Mouse (Mus musculus) liver, embryonic 16.5 days (tissue): ENCODE measurements around the gene Vim. TPM values are rescaled to one million over a fixed set of nuclear protein-coding genes. Genes with fewer than 3 reads are reported as not detected.
A peak's percentile ranks its signal among the peaks of the same experiment; 100 is the strongest.

Experiments
- ATAC-seq: fragments of 200-750 bp; cut with Nextera tagmentation; 2 replicates; pipeline ENCODE4 v1.8.0; 2017; ENCODE audit warnings: low read depth, mild to moderate bottlenecking, moderate number of reproducible peaks, moderate library complexity
- H3K27ac ChIP-seq: fragments of 300-500 bp; sonication (generic); 2 replicates; pipeline ENCODE4 v1.5.1; 2014; ENCODE audit warnings: mild to moderate bottlenecking, low read length
- H3K27me3 ChIP-seq: fragments of 300-500 bp; sonication (generic); 2 replicates; pipeline ENCODE4 v1.6.1; 2014; ENCODE audit warnings: low read depth, low read length, mixed read lengths; ENCODE audit not compliant: control insufficient read depth, insufficient read depth
- H3K36me3 ChIP-seq: fragments of 300-500 bp; sonication (generic); 2 replicates; pipeline ENCODE4 v1.6.1; 2014; ENCODE audit warnings: mild to moderate bottlenecking; ENCODE audit not compliant: control insufficient read depth, insufficient read depth
- H3K4me1 ChIP-seq: fragments of 300-500 bp; sonication (generic); 2 replicates; pipeline ENCODE4 v1.6.1; 2014; ENCODE audit warnings: low read depth, low read length, mixed read lengths; ENCODE audit not compliant: control insufficient read depth
- H3K4me2 ChIP-seq: fragments of 300-500 bp; sonication (generic); 2 replicates; pipeline ENCODE4 v1.6.1; 2014; ENCODE audit warnings: low read depth, low read length, mixed read lengths
- H3K4me3 ChIP-seq: fragments of 300-500 bp; sonication (generic); 2 replicates; pipeline ENCODE4 v1.5.1; 2014; ENCODE audit warnings: low read depth, mild to moderate bottlenecking, low read length
- H3K9ac ChIP-seq: fragments of 300-500 bp; sonication (generic); 2 replicates; pipeline ENCODE4 v1.6.1; 2014; ENCODE audit warnings: low read depth, low read length
- H3K9me3 ChIP-seq: fragments of 300-500 bp; sonication (generic); replicated peaks from 2 replicates; pipeline ENCODE4 v1.6.1; 2016; ENCODE audit warnings: low read length; ENCODE audit not compliant: control insufficient read depth
- WGBS: fragments of 180-500 bp; shearing (Covaris S2); extraction: QIAGEN DNeasy Blood & Tissue Kit; methylation state at CpG from one replicate; pipeline ENCODE4 v1.1.7; 2014; ENCODE audit not compliant: insufficient replicate concordance; 5-methylcytosine and 5-hydroxymethylcytosine counted together
- polyA plus RNA-seq: library from polyadenylated mRNA; unstranded; fragments of >200 nt; fragmentation: Nextera tagmentation; extraction: Ambion mirVana; gene quantifications from 2 replicates; pipeline ENCODE4 v1.2.1, GENCODE M21; 2015

Gene Vim
- polyA plus RNA-seq, 1 experiment from 2014 or later, result 83.2 TPM

DNA sequence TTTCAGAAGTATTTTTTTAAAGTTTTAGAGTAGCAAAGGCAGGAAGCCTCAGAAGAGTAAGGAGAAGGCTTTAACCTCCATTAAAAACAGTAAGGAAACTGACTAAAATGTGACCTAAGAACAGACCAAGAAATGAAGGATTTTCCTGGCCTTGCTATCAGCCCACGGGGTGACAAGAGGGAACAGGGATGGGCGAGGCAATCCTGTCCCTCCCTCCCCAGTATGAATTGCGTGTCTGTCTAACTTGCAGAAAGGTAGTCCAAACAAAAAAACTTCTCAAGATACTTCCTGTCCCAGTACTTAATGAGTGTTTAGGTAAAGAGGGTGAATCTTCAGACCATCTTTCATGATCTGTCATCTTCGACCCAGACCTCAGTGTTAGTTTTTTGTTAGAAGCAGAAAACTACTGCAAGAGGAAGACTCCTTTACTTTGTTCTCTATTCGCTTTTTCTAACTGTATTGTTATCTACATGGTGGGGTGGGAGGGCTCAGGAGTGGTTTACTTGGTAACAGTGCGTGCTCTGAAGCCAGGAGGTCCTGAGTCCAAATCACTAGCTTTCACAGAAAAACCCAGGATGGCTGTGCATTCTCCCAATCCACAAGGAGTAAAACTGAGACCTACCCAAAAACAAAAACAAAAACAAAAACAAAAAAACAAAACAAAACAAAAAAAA lies 34.9 kb upstream of the Vim start:
- WGBS, result 17% methylated on average over 6 of the region's 6 CpGs
- Histone ChIP-seq H3K4me2 (peak overlapping the region; percentile 18), H3K4me3 (no peak overlapping the region), H3K27me3 (no peaks in the 10 kb centered on the region), H3K4me1 (peaks cover 20% of the 10 kb centered on the region), H3K27ac (0 out of 2 replicates have a peak overlapping the region, but pooled peaks have one; percentile 45), H3K9ac (0 out of 2 replicates have a peak overlapping the region, but pooled peaks have one; percentile 10), H3K36me3 (no peaks in the 10 kb centered on the region), H3K9me3 (no peaks in the 10 kb centered on the region)
- ATAC-seq, result 0 out of 2 replicates have a peak, but pooled peaks have one; percentile 41

DNA sequence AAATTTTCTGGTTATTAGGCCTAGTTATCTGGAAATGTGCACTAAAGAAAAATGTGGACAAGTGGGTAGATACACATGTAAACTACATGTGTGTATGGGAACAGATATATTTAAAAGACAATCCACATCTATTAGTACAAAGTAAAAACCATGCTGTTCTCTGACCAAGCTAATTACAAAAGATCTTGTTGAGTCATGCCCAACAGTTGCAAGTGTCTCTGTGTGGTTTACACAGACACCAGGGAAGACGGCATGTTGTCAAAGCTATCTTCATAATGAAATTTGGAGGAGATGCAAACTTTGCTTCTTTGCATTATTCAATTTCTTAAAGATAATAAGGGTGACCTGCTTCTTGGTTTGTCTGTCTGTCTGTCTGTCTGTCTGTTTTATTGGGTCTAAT lies 33.9 kb upstream of the Vim start:
- H3K27me3 ChIP-seq, result no peaks in the 10 kb centered on the region
- no peak overlapping the region for H3K27ac ChIP-seq
- no peaks in the 10 kb centered on the region for H3K9me3 ChIP-seq
- no peak for ATAC-seq
- H3K4me1 ChIP-seq, result peaks cover 26% of the 10 kb centered on the region
- WGBS, result 34% methylated on average over 1 of the region's 1 CpGs
- H3K4me3 ChIP-seq, result no peak overlapping the region
- H3K9ac ChIP-seq, result no peak overlapping the region
- H3K36me3 ChIP-seq, result no peaks in the 10 kb centered on the region
- H3K4me2 ChIP-seq, result no peak overlapping the region

DNA sequence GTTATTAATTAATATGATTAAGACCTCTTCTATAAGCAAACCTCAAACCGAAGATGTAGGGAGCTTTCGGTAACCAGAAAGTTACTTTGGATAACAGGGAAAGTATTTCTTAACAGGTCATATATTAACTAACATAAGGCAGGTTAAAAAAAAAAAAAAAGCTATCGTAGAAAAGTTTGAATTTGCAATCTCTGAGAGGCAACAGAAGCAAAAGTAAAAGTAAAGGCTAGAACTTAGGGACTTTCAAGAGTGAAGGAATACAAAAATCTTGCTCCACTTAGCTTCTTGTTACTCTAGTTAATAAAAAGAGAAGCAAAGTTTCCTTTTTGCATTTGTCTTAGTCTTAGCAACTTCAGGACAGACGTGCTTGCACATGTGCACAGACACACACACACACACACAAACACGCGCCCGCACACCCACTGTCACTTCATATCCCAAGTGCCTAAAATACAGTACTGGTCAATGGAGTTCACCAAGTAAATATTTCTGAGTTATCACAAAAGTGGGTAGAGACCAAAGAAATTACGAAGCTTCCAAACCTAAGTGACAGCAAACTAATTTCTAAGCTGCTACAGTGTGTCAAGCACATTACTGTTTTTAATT lies 30.1 kb upstream of the Vim start:
- peak; percentile 31 for ATAC-seq
- Histone ChIP-seq H3K9me3 (no peaks in the 10 kb centered on the region), H3K4me2 (peak overlapping the region; percentile 90), H3K9ac (peak overlapping the region; percentile 87), H3K27me3 (no peaks in the 10 kb centered on the region), H3K27ac (peak overlapping the region; percentile 95), H3K4me3 (peak overlapping the region; percentile 83), H3K36me3 (no peaks in the 10 kb centered on the region), H3K4me1 (peaks cover 19% of the 10 kb centered on the region)
- WGBS, result 24% methylated on average over 8 of the region's 8 CpGs

DNA sequence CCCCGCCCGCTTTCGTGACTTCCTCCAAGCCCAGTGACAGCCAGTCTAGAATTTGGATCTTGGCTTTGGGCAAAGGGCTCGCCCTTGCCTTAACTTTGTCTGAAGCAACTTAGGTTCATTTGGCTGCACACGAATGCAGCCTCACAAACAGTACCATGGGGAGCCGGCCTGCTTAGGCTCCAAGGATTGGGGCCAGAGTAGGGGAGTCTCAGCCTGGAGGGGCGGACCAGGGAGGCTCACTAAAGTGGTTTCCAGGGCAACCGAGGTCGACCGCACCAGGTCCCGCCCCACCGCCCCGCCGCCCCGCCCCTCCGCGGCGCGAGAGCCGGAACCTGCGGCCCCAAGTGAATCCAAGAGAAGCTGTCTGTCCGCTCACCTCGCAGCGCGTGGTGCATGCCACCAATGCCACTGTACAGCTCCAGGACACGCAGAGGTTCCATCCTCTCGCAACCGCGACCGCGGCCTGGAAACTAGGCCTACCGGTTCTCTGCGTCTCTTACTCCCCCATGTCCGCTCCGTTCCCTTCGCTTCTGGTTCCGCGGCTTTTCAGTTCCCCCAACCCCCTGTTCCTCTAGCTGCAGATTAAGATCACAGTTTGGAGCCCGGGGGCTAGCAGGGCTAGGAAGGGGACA lies 29.4 kb upstream of the Vim start, which contains the start of gene Trdmt1:
Trdmt1 (minus strand) TSS at position 476 of the 632 bp plus-strand sequence.
- H3K27ac ChIP-seq, result peak within 1 kb of the TSS; percentile 95
- WGBS, result under 1% methylated on average over 39 of the region's 39 CpGs
- peaks cover 14% of the 10 kb centered on the region for H3K4me1 ChIP-seq
- no peaks in the 10 kb centered on the region for H3K27me3 ChIP-seq
- H3K9me3 ChIP-seq, result no peaks in the 10 kb centered on the region
- peak within 1 kb of the TSS; percentile 90 for H3K4me2 ChIP-seq
- H3K36me3 ChIP-seq, result no peaks in the 10 kb centered on the region
- H3K9ac ChIP-seq, result peak within 1 kb of the TSS; percentile 87
- ATAC-seq, result peak; percentile 99
- peak within 1 kb of the TSS; percentile 83 for H3K4me3 ChIP-seq

DNA sequence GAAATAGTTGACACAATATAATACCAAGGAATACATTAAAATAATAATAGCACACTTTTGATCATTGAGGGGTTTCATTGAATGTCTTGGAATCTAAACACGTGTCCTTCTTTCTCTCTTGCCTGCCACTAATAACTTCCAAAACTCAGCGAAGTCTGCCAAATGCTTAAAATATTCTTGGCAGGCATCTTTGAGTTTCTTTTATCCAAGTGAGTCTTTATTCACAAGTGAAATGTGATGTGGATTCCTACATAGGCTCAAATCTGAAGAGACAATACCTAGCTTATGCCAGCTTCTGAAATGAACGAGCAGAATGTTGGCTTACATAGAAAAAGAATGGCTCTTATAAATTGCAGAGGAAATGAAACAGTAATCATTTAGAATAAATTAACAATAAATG lies 25.0 kb upstream of the Vim start:
- Histone ChIP-seq H3K27me3 (no peaks in the 10 kb centered on the region), H3K9me3 (no peaks in the 10 kb centered on the region), H3K9ac (no peak overlapping the region), H3K4me1 (peaks cover 8% of the 10 kb centered on the region), H3K27ac (no peak overlapping the region), H3K36me3 (no peaks in the 10 kb centered on the region), H3K4me3 (no peak overlapping the region), H3K4me2 (no peak overlapping the region)
- WGBS, result 71% methylated on average over 3 of the region's 3 CpGs
- no peak for ATAC-seq

DNA sequence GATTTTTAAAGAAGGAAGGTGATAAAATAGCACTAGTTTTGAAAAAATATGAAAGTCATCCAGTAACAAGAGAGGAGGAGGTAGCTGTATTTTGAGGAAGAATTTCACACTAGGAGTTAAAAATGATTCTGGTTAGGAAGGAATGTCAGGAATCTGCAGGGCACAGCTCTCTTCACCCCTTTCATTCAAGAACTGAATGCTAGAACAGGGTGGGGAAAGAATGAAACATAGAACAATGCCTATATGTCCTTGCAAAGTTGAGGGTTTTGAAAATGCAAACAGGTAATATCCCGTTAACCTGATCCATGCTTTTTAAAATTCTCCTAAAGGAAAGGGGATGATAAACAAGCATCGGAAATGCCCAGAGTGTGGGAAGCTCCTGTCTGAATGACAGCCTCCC lies 19.8 kb upstream of the Vim start:
- Histone ChIP-seq H3K4me3 (no peak overlapping the region), H3K9me3 (no peaks in the 10 kb centered on the region), H3K9ac (no peak overlapping the region), H3K27ac (no peak overlapping the region), H3K36me3 (no peaks in the 10 kb centered on the region), H3K4me1 (no peaks in the 10 kb centered on the region; the same call in 1 of the 2 replicates), H3K4me2 (no peak overlapping the region), H3K27me3 (no peaks in the 10 kb centered on the region)
- 66% methylated on average over 2 of the region's 2 CpGs for WGBS
- no peak for ATAC-seq

DNA sequence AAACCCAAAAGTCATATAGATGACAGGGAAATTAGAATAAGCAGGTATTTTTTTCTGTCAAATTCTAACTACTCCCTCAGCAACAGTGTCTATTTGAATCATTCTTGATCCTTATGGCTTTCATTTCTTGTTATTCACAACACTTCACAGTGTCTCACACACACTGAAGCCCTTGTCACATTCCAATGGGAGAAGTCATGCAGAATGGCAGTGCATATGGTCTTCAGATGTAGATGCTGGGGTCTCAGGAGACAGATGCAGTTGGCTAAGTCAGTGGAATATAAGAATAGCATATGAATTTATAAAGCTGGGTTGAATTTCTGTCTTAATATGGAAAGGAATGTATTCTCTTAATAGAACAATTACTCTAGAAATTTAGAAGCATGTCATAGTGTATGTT lies 17.5 kb upstream of the Vim start:
- Histone ChIP-seq H3K27me3 (no peaks in the 10 kb centered on the region), H3K4me2 (no peak overlapping the region), H3K4me3 (no peak overlapping the region), H3K9ac (no peak overlapping the region), H3K36me3 (no peaks in the 10 kb centered on the region), H3K27ac (no peak overlapping the region), H3K4me1 (no peaks in the 10 kb centered on the region; the same call in 1 of the 2 replicates), H3K9me3 (no peaks in the 10 kb centered on the region)
- ATAC-seq, result no peak

DNA sequence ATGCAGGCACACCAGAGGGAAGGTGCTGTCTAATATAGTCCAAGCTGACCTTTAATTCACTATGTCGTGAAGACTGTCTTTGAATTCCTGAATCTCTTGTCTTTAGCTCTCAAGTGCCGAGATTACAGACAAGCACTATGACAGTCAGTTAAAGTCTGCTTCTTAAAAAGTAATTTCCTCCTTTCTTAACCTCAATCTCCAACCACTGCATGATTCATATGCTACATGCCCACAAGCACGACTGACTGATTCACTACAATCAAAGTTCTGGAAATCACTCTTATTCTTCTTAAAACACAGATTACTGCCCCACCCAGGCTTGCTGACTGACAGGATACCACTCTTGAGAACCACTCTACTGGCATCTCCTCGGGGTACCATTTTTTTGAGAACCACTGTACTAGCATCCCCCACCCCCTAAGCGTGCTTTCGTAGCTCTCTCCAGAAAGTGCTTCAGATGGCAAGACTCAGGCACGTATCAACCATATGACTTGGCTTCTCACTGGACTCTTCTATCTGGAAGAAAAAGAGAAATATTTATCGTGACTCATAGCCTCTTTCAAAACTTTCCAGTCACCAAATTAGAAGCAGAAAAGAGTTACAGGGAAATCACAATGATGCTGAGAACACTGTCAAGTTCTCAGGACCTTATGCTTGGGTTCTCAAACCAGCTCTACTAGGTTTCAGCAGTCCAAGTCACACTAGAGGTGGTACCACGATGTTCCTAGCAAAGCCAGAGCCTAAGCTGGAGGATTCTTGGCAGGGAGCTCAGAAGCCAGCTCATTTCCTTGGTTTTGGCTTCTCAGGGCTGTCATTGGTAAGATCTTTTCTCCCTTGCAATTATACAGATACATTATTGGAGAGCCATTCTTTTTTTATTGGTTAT lies 16.3 kb upstream of the Vim start:
- Histone ChIP-seq H3K4me1 (no peaks in the 10 kb centered on the region; the same call in 1 of the 2 replicates), H3K36me3 (no peaks in the 10 kb centered on the region), H3K9me3 (no peaks in the 10 kb centered on the region), H3K4me2 (no peak overlapping the region), H3K27me3 (no peaks in the 10 kb centered on the region), H3K4me3 (no peak overlapping the region), H3K9ac (no peak overlapping the region), H3K27ac (no peak overlapping the region)
- no peak for ATAC-seq
- 53% methylated on average over 9 of the region's 9 CpGs for WGBS
